Mouse (Mus musculus): ENCODE measurements around the gene Phactr2.

DNA sequence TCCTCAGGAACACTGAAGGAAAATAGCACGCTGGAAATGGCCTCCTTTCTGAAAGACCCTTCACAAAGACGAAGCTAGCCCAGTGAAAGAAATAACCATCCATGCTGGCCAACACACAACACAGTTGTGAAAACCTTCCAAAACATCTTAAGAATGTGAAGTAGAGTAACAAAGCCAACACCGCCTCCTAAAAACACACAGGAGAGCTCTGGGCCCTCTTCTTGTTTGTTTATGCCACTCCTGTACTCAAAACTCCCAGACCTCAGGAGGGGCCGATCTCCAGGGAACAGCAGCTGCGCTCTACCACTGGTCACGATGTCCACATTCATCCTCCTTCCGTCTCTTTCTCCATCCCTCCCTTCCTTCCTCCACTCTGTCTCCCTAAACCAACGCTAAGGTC, 202.5 kb downstream of the Phactr2 start:
- TF ChIP-seq CTCF (IDR thresholded peaks at IDR 0.05) (no peak), EP300 (IDR thresholded peaks at IDR 0.05) (no peak; the same call in 1 of the 2 replicates)

Measured in lung, postnatal 0 days (tissue).